Mouse (Mus musculus): Measurements from ENCODE around the gene Vps4b.

The Vps4b gene

GRCm38 (mm10) chr1:106750656-106751055 is 45.9 kb downstream of the Vps4b start:
- DNase-seq = no peak

GRCm38 (mm10) chr1:106748555-106749315 is 47.8 kb downstream of the Vps4b start:
- no peak for DNase-seq

DNA sequence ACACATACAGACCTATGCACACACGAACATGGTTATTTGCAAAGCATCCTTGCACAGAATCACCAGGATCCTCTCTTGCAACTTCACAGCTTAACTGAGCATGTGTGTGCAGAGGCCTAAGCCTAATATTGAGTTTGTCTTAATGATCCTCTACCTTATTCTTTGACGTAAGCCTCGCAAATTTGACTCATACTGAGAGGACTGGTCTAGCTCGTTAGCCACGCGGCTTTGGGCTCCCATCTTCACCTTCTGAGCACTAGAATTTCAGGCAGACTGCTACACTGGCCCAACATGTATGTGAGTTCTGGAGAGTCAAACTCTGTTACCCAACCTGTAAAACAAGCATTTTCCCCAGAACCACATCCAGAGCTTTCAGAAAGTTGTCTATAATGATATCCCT is 53.5 kb downstream of the Vps4b start:
- DNase-seq = no peak

GRCm38 (mm10) chr1:106740735-106741134 is 55.8 kb downstream of the Vps4b start:
- DNase-seq = no peak

DNA sequence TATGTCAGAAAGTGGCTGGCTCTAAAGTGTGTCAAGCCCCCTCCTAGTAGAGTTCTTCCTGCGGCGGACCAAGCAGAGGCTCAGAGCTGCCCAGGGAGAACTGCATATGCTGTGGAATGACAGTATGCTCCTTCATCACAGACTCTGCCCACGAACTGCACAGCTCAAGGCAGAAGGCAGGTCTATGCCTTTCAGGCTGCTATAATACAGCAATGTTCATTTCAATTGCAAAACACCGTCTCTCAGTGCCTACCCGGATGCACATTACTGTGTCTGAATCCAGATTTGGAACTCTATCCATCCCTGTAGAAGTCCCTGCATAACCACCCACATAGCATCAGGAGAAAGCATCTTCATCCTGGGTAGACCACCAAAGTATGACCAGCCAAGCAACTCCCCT is 56.7 kb downstream of the Vps4b start:
- DNase-seq = no peak

DNA sequence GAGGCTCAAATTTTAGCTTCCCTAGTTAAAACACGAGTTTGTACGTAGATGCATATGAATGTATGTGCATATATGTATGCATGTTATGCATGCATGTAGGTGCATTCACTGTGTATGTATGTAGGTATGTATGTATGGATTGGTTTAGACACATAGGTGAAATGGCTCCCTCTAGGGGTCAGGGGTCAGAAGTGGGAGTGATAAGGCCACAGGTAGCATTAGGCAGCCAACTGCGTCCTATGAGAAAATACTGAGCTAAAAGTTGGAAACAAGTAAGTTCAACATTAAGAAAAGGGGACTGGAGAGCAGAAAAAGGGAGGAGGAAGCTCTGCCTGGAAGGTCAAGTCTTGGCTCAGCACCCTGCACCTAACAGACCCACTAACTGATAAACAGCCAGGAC is 58.4 kb downstream of the Vps4b start:
- DNase-seq = no peak

- no peak for DNase-seq
These were observed 60.3 kb downstream of the Vps4b start for GRCm38 (mm10) chr1:106736211-106736610.

GRCm38 (mm10) chr1:106735586-106735985 is 60.9 kb downstream of the Vps4b start:
- peak; percentile 33 for DNase-seq

- no peak for DNase-seq
These were observed 74.5 kb downstream of the Vps4b start for GRCm38 (mm10) chr1:106722061-106722460.

DNA sequence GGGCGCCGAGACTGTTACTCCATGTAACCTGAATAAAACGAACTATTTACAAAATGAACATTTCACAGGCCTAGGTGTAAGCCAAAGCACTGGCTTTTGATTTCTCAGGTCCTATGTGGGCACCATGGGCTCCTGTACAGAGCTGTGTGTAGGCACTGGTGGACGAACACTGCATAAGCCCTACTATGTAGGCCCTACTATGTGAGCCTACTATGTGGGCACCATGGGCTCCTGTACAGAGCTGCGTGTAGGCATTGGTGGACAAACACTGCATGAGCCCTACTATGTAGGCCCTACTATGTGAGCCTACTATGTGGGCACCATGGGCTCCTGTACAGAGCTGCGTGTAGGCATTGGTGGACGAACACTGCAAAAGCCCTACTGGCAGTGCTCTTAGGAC is 78.8 kb downstream of the Vps4b start:
- DNase-seq = peak; percentile 16

- peak; percentile 88 for DNase-seq
These were observed 79.4 kb downstream of the Vps4b start for GRCm38 (mm10) chr1:106717071-106717601.

- no peak for DNase-seq
These were observed 80.4 kb downstream of the Vps4b start for GRCm38 (mm10) chr1:106716141-106716540.

DNA sequence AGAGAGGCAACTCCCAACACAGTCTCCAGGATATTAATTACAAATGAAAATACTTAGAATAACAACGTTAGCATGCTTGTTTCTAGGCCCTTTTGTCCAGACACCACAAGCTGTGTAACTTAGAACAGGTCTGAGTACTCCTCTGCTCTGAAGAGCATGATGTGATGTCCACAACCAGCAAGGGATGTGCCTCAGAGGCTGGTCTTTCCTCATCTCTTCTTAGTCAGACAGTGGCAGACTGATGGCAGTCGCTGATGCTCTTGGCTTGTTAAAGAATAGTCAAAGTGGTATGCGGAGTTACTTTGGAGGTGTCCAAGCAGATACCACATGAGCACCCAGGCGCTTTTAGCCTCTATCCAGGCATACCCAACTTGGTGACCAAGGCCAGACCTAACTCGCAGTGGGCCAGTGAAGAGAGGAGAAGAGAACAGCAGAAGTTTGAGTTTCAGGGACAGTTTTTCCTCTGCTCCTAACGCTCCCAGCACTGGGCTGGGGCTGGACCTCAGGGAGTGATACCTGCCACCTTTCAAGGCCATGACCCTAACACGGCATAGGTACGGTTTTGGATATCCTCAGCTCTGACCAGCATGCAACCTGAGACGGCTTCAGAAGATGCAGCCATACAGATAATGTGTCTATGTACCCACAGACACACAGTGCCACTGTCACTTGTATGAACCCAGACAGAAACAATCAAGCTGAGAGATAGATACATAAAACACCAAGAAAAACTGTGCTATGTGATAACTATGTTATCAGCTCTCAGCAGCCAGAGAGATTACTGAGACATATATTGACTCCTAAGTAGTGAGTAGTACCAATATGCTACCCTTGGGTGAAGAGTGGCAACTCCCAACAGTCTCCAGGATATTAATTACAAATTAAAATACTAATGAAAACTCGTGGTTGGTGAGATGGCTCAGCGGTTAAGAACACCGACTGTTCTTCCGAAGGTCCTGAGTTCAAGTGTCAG is 81.1 kb downstream of the Vps4b start:
- DNase-seq = no peak

DNA sequence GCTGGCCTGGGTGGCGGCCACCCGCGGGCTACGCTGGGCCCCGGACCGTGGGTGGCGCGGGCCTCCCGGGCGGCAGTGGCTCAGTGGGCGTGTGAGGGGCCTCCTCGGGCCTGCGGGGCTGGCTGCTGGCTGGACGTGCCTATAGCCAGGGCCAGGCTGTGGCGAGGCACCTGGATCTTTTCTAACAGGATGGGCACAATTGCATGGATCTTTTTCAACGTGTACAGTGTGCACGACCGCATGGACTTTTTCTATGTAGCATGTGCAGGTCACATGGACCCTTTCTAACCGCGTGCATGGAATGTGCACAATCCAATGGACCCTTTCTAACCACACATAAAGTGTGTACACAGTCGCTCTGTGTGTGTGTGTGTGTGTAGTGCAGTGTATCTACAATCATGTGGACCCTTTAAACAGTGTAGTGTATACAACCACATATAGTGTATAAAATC is 82.0 kb downstream of the Vps4b start:
- DNase-seq = no peak
